Mouse (Mus musculus) heart, adult 2 months (tissue): ENCODE data around the gene Smim20.

Source experiments
- CTCF ChIP-seq: fragments of 200-600 bp; IDR thresholded peaks from 2 replicates; pipeline ENCODE4 v1.8.1; 2022; ENCODE audit warnings: antibody characterized with exemption, mild to moderate bottlenecking, moderate library complexity
- EP300 ChIP-seq: fragments of 200-500 bp; IDR thresholded peaks from 2 replicates; pipeline ENCODE4 v1.6.1; 2011; ENCODE audit warnings: low read depth, low read length, control low read depth; ENCODE audit not compliant: insufficient read depth
- POLR2A ChIP-seq: fragments of 200-500 bp; IDR thresholded peaks from 2 replicates; pipeline ENCODE4 v1.6.1; 2011; ENCODE audit warnings: mild to moderate bottlenecking, low read depth, low read length, control low read depth; ENCODE audit not compliant: insufficient read depth

DNA sequence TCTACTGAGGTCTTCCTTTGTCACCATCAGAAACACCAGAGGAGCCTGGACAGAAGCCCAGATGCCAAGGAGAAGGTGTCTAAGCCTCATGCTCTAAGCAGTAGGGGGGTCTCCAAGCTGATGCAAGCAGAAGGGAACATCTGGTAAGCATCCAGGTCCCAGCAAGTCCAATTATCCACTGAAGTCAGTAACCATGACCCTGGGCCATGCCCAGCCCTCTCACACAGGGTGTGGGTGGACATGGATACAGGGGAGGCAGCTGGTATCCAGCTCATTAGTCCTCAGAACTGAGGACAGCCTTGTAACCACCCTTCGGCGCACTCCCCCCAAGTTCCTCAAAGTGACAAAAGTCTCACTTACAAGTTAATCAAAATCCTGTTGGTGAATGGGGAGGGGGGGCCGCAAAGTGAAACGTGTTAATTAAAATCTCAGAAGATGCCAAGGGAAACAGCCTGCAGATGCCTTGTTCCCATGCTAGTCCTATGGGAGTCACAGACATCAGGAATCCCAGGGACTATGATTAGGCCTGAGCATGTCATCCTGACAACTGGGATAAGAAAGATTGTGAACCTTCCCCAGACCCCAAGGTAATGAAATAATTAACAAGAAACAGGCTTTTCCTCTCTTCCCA is 17.3 kb upstream of the Smim20 start:
- TF ChIP-seq POLR2A (no peak), CTCF (no peak), EP300 (no peak)
